Mouse (Mus musculus): ENCODE results near the gene Rgs6.

Rgs6 gene

DNA sequence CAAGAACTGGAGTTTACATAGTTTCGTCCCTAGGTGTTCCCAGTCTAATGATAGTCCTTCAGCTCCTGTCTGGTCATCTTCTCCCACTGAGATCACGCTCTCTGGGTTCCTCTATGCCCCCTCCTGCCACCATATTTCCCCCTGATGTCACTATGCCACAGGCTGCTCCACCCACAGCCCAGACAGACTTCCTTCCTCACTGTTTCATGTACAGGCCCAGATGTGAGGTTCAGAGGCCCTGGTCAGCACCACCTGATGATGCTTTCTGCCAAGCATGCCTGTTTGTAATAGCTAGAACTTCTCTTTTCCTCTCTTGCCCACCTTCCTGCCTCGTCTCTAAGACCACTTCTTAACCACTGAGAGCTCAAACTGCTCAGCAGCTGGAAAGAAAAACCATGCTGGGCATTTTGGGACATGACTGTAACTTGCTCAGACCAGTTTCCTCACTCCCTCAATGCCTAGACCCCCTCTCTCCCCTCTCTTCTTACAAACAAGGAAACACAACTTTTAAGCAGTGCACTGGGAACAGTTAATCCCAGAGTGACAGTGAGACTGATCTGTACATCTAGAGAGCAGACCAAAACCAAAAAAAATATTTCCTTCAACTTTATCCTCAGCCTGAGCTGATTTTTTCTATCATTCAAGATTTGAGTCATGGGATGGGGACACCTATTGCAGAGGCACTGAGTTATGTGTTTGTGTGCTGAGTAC is 446.9 kb downstream of the Rgs6 start:
- DNase-seq (ENCODE audit: low spot score in 2 of 2): no peak

DNA sequence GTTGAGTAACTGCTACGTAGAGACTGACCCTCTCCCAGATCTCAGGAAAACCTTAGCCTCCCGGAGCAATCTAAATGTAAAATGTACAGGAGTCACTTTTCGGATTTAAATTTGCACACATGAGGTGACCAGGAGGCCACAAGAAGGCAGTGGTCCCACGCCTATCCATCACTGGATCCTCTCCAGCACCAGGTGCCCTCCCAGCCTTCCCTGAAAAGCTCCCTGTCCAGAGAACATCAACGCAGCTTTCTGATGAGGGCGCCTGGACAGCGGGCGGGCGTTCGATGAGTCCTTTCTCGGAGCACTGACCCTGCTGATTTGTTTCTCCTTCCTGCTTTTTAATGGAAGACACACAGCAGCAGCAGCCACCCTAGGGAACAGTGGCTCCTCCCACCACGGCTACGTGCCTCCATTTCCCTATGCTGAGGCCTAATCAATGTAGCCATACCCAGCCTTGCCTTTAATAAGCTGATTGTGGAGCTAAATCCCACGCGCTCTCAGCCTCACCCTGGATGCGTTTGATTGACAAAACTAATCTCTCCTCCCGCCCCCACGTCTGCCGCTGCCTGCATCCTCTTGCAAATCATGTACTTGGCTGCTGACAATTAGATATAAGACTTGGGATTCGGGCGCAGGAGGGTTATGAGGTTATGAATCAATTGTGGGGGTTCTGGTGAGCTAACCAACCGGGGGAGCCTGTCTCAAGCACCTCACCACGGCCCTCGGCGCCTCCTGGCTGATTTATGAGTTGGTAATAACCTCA is 449.9 kb downstream of the Rgs6 start:
- DNase-seq (ENCODE audit: low spot score in 2 of 2): no peak

GRCm38 (mm10) chr12:83038779-83039178 is 450.7 kb downstream of the Rgs6 start:
- no peak for DNase-seq (ENCODE audit: low spot score in 2 of 2)

- peak; percentile 10 to 11 for DNase-seq (ENCODE audit: low spot score in 2 of 2)
Observed at GRCm38 (mm10) chr12:83039859-83040258, 451.8 kb downstream of the Rgs6 start.

DNA sequence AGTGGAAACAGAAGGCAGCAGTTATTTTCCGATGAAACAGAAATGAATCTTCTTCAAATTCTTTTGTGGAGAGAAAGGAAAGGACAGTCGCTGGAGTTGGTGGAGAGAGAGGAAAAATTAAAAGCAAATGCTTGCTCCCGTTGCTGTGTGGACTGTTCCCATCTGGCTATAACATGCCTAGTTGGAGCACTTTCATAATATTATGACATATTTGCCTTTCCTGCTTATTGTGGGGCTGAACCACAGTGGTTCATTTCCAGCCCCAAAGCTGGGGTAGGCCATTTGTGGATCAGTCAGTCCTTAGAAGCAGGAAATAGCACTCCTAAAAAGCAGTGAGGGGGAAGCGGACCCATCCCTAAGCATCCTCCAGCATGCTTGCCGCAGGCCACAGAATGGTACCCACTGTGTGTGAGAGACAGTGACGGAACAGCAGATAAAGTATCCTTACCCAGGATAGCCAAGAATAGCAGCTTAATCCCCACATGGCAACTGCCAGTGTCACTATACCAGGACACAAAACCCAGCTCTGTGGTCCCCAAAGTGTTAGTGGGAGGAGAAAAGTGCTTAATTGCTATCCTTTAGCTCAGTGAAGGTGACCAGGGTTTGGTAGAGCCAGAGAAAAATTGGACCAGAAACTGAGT is 456.0 kb downstream of the Rgs6 start:
- no peak for DNase-seq (ENCODE audit: low spot score in 2 of 2)

DNA sequence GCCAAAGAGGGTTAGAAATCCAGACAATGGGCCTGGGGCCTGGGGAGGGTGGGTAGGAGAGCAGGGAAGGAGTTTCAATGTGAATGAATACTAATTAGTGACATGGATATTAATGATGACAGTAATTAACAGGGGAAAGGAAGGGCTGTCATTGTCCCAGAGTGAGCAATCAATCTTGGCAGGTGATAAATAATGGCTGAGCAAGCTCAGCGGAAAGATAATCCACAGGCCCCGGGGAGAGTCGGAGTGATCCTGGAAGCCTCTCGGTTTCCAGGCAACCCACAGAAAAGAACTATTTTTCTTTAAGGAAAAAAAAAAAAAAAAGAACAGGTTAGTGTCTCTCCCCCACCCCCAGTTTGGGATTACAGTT is 456.5 kb downstream of the Rgs6 start:
- DNase-seq (ENCODE audit: low spot score in 2 of 2): no peak

DNA sequence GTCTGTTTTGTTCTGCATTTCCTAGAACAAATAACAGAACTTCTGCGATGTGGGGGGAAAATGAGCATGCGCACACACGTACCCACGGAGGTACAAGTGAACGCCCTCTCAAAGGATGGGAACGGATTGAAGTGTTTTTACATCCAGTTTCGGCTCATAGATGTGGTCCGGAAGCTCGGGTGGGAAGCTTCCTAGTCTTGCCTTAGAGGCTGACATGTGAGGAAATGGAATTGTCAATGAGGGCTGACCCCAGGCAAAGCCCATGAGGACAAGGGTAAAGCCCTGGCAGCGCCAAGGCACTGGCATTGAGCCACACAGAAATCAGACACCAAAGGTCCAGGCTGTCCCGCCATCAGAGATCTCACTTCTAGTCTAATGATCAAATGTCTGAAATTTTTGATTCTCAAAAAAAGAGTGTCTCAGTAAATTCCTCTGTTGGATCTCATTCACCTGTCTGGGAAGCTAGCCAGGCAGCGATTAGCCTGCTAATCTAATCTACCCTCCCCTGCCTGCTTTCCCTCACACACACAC is 457.0 kb downstream of the Rgs6 start:
- no peak for DNase-seq (ENCODE audit: low spot score in 2 of 2)

DNA sequence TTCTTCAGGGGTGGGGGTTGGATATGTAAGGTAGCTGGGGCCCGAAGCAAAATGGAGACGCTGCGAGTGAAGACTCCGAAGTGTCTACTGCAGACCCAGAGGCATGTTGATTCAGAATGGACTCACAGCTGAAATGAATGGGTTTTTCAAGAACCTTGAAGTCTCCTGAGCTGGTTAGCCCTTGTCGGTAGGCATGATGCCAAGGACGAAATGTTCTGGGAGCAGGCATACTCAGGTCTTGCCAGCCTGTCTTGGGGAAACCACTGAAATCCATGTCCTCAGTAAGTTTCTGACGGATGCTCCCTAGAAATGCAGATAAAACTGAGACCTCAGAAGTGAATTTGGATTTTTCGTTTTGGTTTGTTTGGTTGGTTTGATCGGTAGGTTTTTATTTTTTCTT is 458.6 kb downstream of the Rgs6 start:
- no peak for DNase-seq (ENCODE audit: low spot score in 2 of 2)

DNA sequence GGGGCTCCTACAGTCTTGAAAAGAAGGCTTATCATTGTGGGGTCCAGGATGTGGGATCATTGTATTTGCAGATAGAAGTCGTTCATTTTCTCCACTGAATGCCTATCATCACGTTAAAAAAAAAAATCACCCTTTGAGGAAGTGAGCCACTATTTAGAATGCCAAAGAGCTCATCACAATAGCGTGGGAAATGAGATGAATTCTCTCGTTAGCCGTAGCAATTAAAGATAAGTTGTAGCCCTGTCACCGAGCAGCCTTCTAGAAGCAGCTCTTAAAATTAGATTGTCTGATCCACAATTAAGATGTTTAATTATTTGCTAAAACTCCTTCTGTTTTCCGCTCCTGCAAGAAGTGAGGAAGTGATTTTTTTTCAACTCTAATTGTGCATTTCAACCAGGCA is 459.6 kb downstream of the Rgs6 start:
- DNase-seq (ENCODE audit: low spot score in 2 of 2): no peak

DNA sequence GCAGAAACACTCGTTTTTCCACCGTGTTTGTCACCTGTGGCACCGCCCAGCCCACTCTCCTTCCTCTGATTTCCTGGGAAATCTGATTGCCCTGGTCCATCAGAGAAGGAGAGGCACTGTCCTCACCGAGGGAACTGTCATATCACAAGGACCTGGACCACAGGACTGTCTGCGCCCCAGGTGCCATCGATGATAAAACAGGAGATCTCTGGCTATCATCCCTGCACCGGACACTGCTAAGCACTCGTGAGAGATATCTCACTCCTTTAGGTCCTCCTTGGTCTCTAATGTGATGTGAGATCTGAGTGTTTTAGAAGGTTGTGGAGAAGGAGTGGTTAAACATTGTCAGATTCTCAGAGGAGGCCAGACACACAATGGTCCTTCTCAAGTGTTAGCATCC is 462.4 kb downstream of the Rgs6 start:
- DNase-seq (ENCODE audit: low spot score in 2 of 2): no peak

DNA sequence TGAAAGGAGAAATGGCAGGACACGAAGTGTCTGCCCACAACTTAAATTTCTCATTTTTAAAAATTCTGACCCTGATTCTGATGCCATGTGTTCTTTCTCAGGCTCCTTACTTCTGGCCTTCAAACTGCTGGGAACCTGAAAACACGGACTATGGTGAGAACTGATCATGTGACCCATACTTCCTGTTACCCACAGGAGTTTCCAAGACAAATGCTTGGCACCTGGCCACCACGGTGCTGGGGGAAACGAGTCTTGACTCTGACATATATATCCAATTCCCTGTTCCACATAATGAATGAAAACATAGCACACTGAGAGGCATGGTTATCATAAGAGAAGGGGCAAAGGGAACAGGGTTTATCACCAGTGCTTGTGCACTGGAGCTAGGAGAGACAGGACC is 464.3 kb downstream of the Rgs6 start:
- no peak for DNase-seq (ENCODE audit: low spot score in 2 of 2)

DNA sequence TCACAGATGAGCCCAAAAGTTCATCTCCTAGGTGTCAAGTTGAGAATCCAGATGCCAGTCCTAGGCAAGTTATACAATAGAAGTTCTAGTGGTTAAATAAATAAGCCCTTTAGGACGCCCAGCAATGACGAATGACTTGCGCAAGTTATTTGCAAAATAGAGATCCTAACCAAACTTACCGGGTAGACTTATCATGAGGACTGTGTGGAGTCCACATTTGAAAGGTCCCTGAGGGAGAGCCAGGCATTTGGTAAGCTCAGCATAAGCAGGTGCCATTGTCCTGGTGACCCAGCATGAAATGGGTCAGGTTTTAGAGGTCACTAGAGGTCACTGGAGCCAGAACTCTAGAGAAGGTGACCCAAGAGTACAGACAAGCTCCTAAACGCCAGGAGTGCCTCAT is 467.6 kb downstream of the Rgs6 start:
- DNase-seq (ENCODE audit: low spot score in 2 of 2): no peak

- no peak for DNase-seq (ENCODE audit: low spot score in 2 of 2)
Observed at GRCm38 (mm10) chr12:83066426-83066825, 478.3 kb downstream of the Rgs6 start.

GRCm38 (mm10) chr12:83070848-83071247 is 482.8 kb downstream of the Rgs6 start:
- DNase-seq (ENCODE audit: low spot score in 2 of 2): no peak

GRCm38 (mm10) chr12:83072181-83072887 is 484.2 kb downstream of the Rgs6 start:
- DNase-seq (ENCODE audit: low spot score in 2 of 2): peak; percentile 10 to 25

DNA sequence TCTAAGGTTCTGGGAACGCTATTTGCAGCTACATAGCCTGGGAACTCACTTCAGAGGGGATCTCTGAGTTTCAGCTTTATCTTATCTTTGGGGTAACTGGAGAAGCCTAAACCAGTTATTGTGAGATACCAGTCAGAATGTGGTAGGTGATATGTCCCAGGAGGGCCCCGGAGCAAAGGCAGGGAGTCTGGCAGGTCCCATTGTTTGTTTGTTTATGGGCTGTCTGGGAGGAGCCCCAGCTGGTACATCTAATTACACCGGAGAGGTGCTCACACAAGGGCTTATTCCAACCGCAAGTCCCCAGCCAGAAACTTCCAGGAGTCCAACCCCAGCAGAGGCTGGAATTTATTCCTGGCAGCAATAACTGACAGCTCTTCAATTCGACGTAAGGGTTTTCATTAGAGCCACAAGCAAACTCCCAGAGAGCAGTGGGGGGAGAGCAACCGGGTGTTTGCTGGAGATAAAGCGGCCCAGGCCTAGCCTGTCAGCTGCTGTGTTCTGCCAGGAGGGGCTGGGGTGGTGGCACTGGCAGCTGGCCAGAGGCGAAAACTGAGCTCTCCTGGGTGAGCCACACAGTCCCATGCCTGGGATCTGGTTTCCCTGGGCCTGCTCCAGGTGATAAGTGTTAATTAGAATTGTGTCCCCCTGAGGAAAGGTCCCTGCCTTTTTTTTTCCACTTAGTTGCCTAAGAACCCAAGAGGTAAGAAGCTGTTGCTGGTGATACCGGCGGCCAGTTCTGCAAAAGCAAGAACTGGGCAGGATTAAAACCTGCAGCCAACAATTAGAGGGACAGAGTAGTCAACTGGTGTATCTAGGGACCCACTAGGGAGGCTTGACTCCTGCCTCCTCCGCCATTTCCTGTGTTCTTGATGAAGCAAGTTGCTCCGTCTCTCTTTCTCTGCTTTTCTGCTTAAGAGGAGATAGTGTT is 485.1 kb downstream of the Rgs6 start:
- peak; percentile 78 to 87 for DNase-seq (ENCODE audit: low spot score in 2 of 2)

GRCm38 (mm10) chr12:83073879-83074368 is 485.8 kb downstream of the Rgs6 start:
- DNase-seq (ENCODE audit: low spot score in 2 of 2): no peak

GRCm38 (mm10) chr12:83076179-83076578 is 488.1 kb downstream of the Rgs6 start:
- DNase-seq (ENCODE audit: low spot score in 2 of 2): no peak

- no peak for DNase-seq (ENCODE audit: low spot score in 2 of 2)
Observed at GRCm38 (mm10) chr12:83077486-83077885, 489.4 kb downstream of the Rgs6 start.

DNA sequence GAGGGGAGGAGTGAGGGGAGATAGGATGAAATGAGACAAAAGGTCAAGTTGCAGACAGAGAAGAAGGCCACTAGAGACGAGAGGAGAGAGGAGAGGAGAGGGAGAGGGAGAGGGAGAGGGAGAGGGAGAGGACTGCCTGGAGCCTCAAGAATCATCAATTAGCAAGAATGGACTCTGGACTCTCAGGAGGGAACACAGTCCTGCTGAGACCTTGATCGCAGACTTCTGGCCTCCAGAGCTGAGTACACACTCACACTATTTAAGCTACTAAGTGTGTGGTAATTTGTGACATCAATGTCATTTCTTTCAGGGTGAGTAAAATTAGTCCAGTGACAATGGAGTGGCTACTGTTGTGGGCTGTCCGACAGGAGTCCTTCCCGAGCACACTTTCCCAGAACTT is 495.3 kb downstream of the Rgs6 start:
- no peak for DNase-seq (ENCODE audit: low spot score in 2 of 2)

DNA sequence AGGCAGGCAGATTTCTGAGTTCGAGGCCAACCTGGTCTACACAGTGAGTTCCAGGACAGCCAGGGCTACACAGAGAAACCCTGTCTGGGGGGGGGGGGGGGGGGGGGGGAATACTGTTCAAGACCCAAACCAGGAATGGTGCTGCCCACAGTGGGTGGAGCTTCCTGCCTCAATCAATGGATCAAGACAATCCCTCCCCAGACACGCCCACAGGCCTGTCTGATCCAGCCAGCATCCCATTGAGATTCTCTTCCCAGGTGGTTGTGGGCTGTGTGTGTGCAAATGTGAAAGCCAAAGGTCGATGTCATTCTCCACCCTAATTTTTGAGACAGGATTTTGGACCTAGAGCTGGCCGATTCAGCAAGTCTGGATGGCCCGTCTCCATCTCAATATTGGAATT is 496.5 kb downstream of the Rgs6 start:
- no peak for DNase-seq (ENCODE audit: low spot score in 2 of 2)

All from spleen, postnatal 36 days (tissue).